Mouse (Mus musculus): Measurements from ENCODE around the gene Ctnnd2. TPM values are rescaled to one million over a fixed set of nuclear protein-coding genes. Genes with fewer than 3 reads are reported as not detected.

The Ctnnd2 gene
- total RNA-seq, 2 experiments from 2014 or later = not detected

- H3K4me3 ChIP-seq = no peak overlapping the region
- TF ChIP-seq CTCF (IDR thresholded peaks at IDR 0.05) = no peak
- DNase-seq = no peak
- H3K27ac ChIP-seq = no peak overlapping the region
- intact Hi-C loops (cut with DNase I) = no loop called here
Observed at GRCm38 (mm10) chr15:30191931-30192668, 19.7 kb downstream of the Ctnnd2 start.

GRCm38 (mm10) chr15:30198429-30198828 lies 26.0 kb downstream of the Ctnnd2 start:
- no peak overlapping the region for H3K4me3 ChIP-seq
- no peak for TF ChIP-seq CTCF (IDR thresholded peaks at IDR 0.05)
- DNase-seq = no peak
- intact Hi-C loops (cut with DNase I) = no loop called here
- no peak overlapping the region for H3K27ac ChIP-seq

- H3K27ac ChIP-seq = no peak overlapping the region
- no peak for DNase-seq
- no peak overlapping the region for H3K4me3 ChIP-seq
- no peak for TF ChIP-seq CTCF (IDR thresholded peaks at IDR 0.05)
- intact Hi-C loops (cut with DNase I) = no loop called here
Observed at GRCm38 (mm10) chr15:30199785-30200184, 27.4 kb downstream of the Ctnnd2 start.

- intact Hi-C loops (cut with DNase I) = no loop called here
- Histone ChIP-seq H3K4me3 (no peak overlapping the region), H3K27ac (no peak overlapping the region)
- no peak for DNase-seq
- TF ChIP-seq CTCF (IDR thresholded peaks at IDR 0.05) = no peak
Observed at GRCm38 (mm10) chr15:30201211-30201610, 28.8 kb downstream of the Ctnnd2 start.

GRCm38 (mm10) chr15:30201617-30202016 lies 29.2 kb downstream of the Ctnnd2 start:
- Histone ChIP-seq H3K27ac (no peak overlapping the region), H3K4me3 (no peak overlapping the region)
- no peak for TF ChIP-seq CTCF (IDR thresholded peaks at IDR 0.05)
- no peak for DNase-seq
- intact Hi-C loops (cut with DNase I) = no loop called here

GRCm38 (mm10) chr15:30212746-30213145 lies 40.4 kb downstream of the Ctnnd2 start:
- DNase-seq = no peak
- intact Hi-C loops (cut with DNase I) = no loop called here
- no peak for TF ChIP-seq CTCF (IDR thresholded peaks at IDR 0.05)
- Histone ChIP-seq H3K4me3 (no peak overlapping the region), H3K27ac (no peak overlapping the region)

GRCm38 (mm10) chr15:30215871-30216270 lies 43.5 kb downstream of the Ctnnd2 start:
- intact Hi-C loops (cut with DNase I) = no loop called here
- Histone ChIP-seq H3K27ac (no peak overlapping the region), H3K4me3 (no peak overlapping the region)
- no peak for TF ChIP-seq CTCF (IDR thresholded peaks at IDR 0.05)
- DNase-seq = no peak

GRCm38 (mm10) chr15:30229112-30229511 lies 56.7 kb downstream of the Ctnnd2 start:
- no peak for TF ChIP-seq CTCF (IDR thresholded peaks at IDR 0.05)
- Histone ChIP-seq H3K4me3 (no peak overlapping the region), H3K27ac (no peak overlapping the region)
- intact Hi-C loops (cut with DNase I) = no loop called here
- DNase-seq = no peak

GRCm38 (mm10) chr15:30235210-30236034 lies 63.0 kb downstream of the Ctnnd2 start:
- Histone ChIP-seq H3K4me3 (no peak overlapping the region), H3K27ac (no peak overlapping the region)
- no peak for DNase-seq
- intact Hi-C loops (cut with DNase I) = no loop called here
- no peak for TF ChIP-seq CTCF (IDR thresholded peaks at IDR 0.05)

GRCm38 (mm10) chr15:30240881-30241280 lies 68.5 kb downstream of the Ctnnd2 start:
- no peak for TF ChIP-seq CTCF (IDR thresholded peaks at IDR 0.05)
- Histone ChIP-seq H3K4me3 (no peak overlapping the region), H3K27ac (no peak overlapping the region)
- intact Hi-C loops (cut with DNase I) = no loop called here
- no peak for DNase-seq

GRCm38 (mm10) chr15:30268822-30269221 lies 96.4 kb downstream of the Ctnnd2 start:
- no peak overlapping the region for H3K27ac ChIP-seq
- TF ChIP-seq CTCF (IDR thresholded peaks at IDR 0.05) = no peak
- DNase-seq = no peak
- intact Hi-C loops (cut with DNase I) = no loop called here
- no peak overlapping the region for H3K4me3 ChIP-seq

- Histone ChIP-seq H3K4me3 (no peak overlapping the region), H3K27ac (no peak overlapping the region)
- DNase-seq = no peak
- intact Hi-C loops (cut with DNase I) = no loop called here
- no peak for TF ChIP-seq CTCF (IDR thresholded peaks at IDR 0.05)
Observed at GRCm38 (mm10) chr15:30271141-30271572, 98.8 kb downstream of the Ctnnd2 start.

- intact Hi-C loops (cut with DNase I) = no loop called here
Observed at GRCm38 (mm10) chr15:30272326-30272725, 99.9 kb downstream of the Ctnnd2 start.

More at GRCm38 (mm10) chr15:30272326-30272725, 99.9 kb downstream of the Ctnnd2 start:
- Histone ChIP-seq H3K4me3 (no peak overlapping the region), H3K27ac (no peak overlapping the region)
- TF ChIP-seq CTCF (IDR thresholded peaks at IDR 0.05) = no peak
- DNase-seq = no peak

Data from gastrocnemius, adult 2 months (tissue).